Mouse (Mus musculus) left cerebral cortex, postnatal 4 days (tissue): ENCODE measurements around the gene Erich6b. TPM values are rescaled to one million over a fixed set of nuclear protein-coding genes. Genes with fewer than 3 reads are reported as not detected.

Experiments used
- DNase-seq: peaks from one replicate; pipeline ENCODE4 v3.0.0-alpha.2; 2022
- intact Hi-C: fragments of 180-260 bp; cut with DNase I; formaldehyde crosslinking; loops from one replicate; pipeline ENCODE4 v1.15.1; 2025
- total RNA-seq, 2 experiments: library from RNA; stranded (reverse); gene quantifications; 2 replicates each; pipeline ENCODE4 v1.2.3; 2021

Gene Erich6b
- total RNA-seq, result not detected

- intact Hi-C loops, result loop anchor here (5.0 to 10.0 kb wide), 2 partner anchors 70 to 297 kb away; no protein-coding TSS in a partner anchor
- DNase-seq, result no peak
These were observed at the start of gene Erich6b for GRCm38 (mm10) chr14:75642080-75642479. TSS of gene Erich6b (plus strand) at chr14:75642259.

- intact Hi-C loops, result no loop called here
- no peak for DNase-seq
These were observed 49.1 kb upstream of the Erich6b start, which contains the start of gene Spert for GRCm38 (mm10) chr14:75592978-75593377. TSS of gene Spert (minus strand) at chr14:75593116.

GRCm38 (mm10) chr14:75609176-75609575, 32.9 kb upstream of the Erich6b start:
- intact Hi-C loops, result no loop called here
- no peak for DNase-seq

- intact Hi-C loops, result no loop called here
These were observed 25.7 kb upstream of the Erich6b start for GRCm38 (mm10) chr14:75616375-75616774.

GRCm38 (mm10) chr14:75622984-75623383, 19.1 kb upstream of the Erich6b start:
- DNase-seq, result no peak
- intact Hi-C loops, result no loop called here

More at GRCm38 (mm10) chr14:75616375-75616774, 25.7 kb upstream of the Erich6b start:
- no peak for DNase-seq

- intact Hi-C loops, result no loop called here
- no peak for DNase-seq
These were observed 13.2 kb upstream of the Erich6b start for GRCm38 (mm10) chr14:75628870-75629269.

- intact Hi-C loops, result loop anchor here (10.0 kb wide), 1 partner anchor 441 kb away; no protein-coding TSS in a partner anchor
- DNase-seq, result peak; percentile 56
These were observed 6.7 kb upstream of the Erich6b start for GRCm38 (mm10) chr14:75635350-75635749.

GRCm38 (mm10) chr14:75636107-75636506, 6.0 kb upstream of the Erich6b start:
- no peak for DNase-seq
- intact Hi-C loops, result loop anchor here (10.0 kb wide), 1 partner anchor 441 kb away; no protein-coding TSS in a partner anchor

GRCm38 (mm10) chr14:75637641-75638040, 4.4 kb upstream of the Erich6b start:
- peak; percentile 45 for DNase-seq
- intact Hi-C loops, result loop anchor here (10.0 kb wide), 1 partner anchor 443 kb away; no protein-coding TSS in a partner anchor

GRCm38 (mm10) chr14:75640846-75641245, 1.2 kb upstream of the Erich6b start:
- DNase-seq, result peak; percentile 23
- intact Hi-C loops, result loop anchor here (5.0 to 10.0 kb wide), 2 partner anchors 71 to 296 kb away; no protein-coding TSS in a partner anchor

- intact Hi-C loops, result loop anchor here (5.0 to 10.0 kb wide), 2 partner anchors 71 to 297 kb away; no protein-coding TSS in a partner anchor
These were observed 690 bp upstream of the Erich6b start for GRCm38 (mm10) chr14:75641369-75641768.

GRCm38 (mm10) chr14:75645461-75645860, 3.4 kb downstream of the Erich6b start:
- no peak for DNase-seq
- intact Hi-C loops, result loop anchor here (10.0 kb wide), 1 partner anchor 301 kb away; no protein-coding TSS in a partner anchor

More at GRCm38 (mm10) chr14:75641369-75641768, 690 bp upstream of the Erich6b start:
- no peak for DNase-seq

GRCm38 (mm10) chr14:75646060-75646459, 4.0 kb downstream of the Erich6b start:
- DNase-seq, result no peak
- intact Hi-C loops, result loop anchor here (10.0 kb wide), 1 partner anchor 301 kb away; no protein-coding TSS in a partner anchor

GRCm38 (mm10) chr14:75646968-75647829, 5.1 kb downstream of the Erich6b start:
- intact Hi-C loops, result loop anchor here (10.0 kb wide), 1 partner anchor 302 kb away; no protein-coding TSS in a partner anchor
- no peak for DNase-seq

GRCm38 (mm10) chr14:75660936-75661335, 18.9 kb downstream of the Erich6b start:
- DNase-seq, result no peak
- intact Hi-C loops, result no loop called here

GRCm38 (mm10) chr14:75661548-75661947, 19.5 kb downstream of the Erich6b start:
- DNase-seq, result no peak
- intact Hi-C loops, result no loop called here

- no peak for DNase-seq
- intact Hi-C loops, result no loop called here
These were observed 23.5 kb downstream of the Erich6b start for GRCm38 (mm10) chr14:75665430-75666180.

- no peak for DNase-seq
- intact Hi-C loops, result no loop called here
These were observed 27.1 kb downstream of the Erich6b start for GRCm38 (mm10) chr14:75669085-75669645.

- DNase-seq, result peak; percentile 17
- intact Hi-C loops, result no loop called here
These were observed 34.3 kb downstream of the Erich6b start for GRCm38 (mm10) chr14:75676316-75676715.

- intact Hi-C loops, result no loop called here
- no peak for DNase-seq
These were observed 48.4 kb downstream of the Erich6b start for GRCm38 (mm10) chr14:75690428-75690827.
